Mouse (Mus musculus) retina, adult 2 months (tissue): ENCODE measurements around the gene Dcdc2b.

Experiments
- DNase-seq: peaks from one replicate; pipeline ENCODE4 v3.0.0-alpha.2; 2012; ENCODE audit warnings: low read depth, low spot score

The Dcdc2b gene

DNA sequence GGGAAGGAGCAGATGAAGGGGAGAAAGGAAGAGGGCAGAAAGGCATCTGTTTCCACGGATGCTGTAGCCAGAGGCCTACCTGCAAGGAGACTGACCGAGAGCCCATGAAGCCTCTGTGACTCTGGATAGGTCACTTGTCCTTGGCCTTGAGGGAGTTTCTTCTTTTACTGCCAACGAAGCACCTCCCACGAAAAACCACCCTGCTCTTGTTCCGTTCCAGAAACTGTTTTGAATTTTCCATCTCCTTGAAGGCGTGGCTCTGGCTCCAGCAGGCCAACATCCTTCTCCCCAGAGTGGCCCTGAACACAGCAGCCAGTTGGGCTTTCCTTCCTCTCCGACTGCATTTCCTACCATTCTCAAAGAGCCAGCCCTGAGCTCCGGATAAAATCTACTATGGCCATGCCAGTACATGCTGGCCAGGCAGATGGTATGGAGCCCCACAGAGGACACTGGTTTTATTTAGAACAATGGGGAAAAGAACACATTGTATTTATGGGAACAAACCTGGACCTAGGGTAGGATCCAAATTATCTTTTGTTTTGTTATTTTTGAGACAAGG is 7.3 kb upstream of the Dcdc2b start:
- DNase-seq = no peak

DNA sequence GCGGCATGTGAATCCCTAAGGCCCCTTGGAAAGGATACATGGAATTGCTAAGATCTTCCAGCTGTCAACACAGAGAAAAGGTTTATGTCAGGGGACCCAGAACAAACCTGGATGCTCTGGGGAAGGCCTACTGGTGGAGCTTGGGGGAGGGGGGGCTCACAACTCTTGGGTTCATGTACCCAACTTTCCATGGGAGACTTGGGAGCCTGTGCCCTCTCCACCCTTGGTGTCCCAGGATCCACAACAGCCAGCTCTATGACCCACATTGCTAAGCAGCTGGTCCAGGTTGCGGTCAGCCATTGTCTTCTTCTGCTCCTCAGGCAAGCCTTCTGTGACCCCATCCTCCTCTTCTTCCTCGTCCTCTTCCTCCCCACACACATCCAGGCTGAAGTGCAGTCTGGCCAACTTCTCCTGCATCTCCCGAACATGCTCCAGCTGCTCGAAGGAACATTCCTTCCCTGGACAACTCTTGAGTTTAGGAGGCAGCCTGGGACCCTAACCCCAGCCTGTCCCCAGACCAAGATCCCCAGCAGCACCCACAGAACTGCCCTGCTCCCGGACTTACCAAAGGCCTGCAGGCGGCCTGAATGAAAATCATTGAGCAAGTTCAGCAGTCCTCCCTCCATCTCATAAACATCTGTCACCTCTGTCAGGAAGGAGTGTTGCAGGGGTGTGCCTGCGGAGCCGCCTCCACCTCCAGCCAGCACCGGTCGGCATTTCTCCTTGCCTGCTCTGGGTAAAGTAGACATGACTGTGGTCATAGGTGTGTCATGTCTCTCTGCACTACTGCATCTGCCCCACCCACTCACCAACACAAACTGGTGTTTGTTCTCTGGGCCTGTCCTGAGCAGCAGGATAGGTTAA is 6.6 kb upstream of the Dcdc2b start:
- no peak for DNase-seq

DNA sequence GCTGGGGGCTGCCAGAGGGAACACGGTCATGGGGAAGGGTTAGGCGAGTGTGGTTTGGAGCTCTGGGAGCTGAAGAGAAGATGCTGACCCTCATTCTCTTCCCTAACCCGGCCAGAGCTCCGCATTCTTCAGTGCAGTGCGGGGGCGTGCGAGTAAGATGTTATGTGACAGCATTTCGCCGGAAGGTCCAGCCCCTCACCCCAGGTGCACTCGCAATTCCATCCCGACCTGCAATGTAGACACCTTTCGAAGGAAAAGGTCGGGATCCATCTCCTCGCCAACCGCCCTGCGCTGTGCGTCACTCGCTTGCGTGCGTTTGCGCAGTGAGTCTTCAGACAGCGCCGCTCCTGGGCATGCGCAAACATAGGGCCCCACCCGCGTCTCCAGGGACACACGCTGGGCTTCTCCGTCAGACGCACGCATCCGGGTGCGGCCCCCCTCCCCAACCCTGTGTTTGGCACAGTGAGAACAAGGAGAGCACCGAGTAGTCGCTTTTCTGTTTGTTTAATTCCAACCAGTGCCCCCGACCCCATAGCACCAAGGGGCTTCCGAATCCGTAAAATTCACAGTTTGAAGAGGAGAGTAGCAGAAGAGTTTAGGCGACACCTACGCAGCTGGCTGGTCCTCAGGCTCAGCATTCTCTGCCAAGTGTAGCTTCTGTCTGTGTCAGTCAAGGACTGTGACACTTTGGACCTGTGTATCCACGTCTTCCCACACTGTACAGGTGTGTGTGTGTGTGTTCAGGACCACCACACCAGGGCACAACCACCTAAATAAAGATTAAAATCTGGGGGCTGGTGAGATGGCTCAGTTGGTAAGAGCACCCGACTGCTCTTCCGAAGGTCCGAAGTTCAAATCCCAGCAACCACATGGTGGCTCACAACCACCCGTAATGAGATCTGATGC is 5.0 kb upstream of the Dcdc2b start, which contains the start of gene Iqcc:
Gene Iqcc (minus strand): TSS at position 314 of the 906 bp plus-strand sequence.
- peak; percentile 87 for DNase-seq

DNA sequence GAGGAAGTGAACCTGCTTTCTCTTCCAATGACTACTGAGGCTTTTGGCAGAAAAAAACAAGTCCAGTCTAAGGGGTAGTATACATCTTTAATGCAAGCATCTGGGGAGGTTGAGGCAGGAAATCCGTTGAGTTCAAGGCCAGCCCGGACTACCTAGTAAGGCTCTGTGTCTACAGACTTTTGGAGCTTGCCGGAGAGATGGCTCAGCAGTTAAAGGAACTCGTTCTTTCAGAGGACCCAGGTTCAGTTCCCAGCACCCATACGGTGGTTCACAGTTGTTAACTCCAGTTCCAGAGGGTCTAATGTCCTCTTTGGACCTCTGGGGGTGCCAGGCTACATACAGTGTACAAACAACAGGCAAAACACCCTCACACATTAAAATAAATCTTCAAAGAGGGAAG is 4.0 kb upstream of the Dcdc2b start:
- no peak for DNase-seq

DNA sequence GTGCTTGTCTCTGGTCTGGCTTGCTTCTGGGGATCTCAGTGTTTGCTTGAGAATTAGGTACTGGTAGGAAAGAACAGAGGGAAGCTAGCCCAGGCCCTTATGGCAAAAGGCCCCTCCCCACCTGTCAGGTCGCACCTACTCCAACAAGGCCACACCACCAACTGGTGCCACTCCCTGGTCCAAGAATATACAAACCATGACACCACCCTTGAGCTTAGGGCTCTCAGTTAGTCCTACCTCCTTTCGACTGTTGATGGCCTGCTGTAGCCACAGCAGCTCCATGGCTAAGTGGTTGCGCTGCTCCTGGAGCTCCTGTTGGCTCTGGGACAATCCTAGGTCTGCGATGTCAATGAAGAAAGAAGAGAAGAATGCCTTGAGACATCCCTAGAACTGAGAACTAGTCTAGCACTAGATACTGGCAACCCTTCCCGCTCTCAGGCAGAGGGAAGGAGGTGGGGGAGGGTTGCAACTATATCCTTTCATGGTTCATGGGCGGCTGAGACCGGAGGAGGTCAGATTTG is 3.1 kb upstream of the Dcdc2b start:
- DNase-seq = no peak

DNA sequence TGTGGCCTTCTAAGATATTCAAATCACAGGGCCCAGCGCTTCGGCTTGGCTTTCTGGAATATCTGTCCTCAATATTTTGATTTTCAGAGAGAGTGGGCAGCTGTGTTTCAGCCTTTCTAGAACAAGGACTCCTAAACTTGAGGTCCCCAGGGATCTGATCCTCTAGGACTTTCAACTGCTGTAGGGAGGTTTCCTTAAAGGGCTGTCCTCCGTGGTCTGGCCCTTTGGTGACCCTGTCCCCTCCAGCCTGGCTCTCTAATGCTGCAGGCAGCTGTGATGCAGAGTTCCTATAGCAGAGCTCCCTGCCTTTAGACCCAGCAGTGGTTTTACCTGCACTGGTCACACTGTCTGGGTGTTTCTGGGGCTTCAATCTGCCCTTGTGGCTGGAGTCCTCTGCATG is 2.6 kb upstream of the Dcdc2b start:
- no peak for DNase-seq

DNA sequence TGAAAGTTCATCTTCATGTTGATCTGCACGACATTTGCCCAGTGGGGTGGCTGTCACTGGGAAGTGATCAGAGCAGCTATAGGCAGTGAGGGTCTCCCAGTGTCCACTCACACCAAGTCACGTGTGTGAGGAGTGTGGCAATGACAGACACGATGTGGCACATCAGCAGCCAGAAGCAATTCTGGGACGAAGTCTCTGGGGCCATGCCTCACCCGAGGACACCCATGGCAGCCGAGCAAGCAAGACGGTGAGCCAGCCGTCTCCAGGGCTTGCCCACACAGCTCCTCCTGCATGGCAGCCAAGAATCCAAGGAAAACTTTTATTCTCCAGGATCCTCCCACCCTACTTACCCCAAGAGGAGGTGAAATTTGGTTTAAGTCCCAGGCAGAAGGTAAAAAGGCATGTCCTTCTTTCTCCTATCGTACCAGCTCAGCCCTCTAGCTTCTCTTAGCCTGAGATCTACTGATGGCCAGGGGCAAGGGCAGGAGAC is 1.8 kb upstream of the Dcdc2b start:
- DNase-seq = no peak

DNA sequence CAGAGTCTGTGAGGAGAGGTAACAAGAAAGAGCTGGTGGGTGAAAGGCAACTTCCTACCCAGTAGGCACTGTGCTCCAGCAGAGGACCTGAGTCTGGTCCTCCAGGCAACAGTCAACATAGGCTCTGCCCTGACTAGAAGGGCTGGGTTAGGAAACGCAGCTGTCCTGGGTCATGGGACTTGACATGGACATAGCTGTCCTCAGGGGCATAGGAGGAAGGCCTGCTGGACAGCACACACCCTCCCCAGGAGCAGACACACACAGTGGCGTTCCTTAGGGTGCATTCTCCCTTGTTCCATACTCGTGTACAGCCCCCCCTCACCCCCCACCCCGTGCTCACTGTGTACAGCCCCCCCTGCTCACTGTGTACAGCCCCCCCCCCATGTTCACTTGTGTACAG is 3.6 kb downstream of the Dcdc2b start:
- no peak for DNase-seq

DNA sequence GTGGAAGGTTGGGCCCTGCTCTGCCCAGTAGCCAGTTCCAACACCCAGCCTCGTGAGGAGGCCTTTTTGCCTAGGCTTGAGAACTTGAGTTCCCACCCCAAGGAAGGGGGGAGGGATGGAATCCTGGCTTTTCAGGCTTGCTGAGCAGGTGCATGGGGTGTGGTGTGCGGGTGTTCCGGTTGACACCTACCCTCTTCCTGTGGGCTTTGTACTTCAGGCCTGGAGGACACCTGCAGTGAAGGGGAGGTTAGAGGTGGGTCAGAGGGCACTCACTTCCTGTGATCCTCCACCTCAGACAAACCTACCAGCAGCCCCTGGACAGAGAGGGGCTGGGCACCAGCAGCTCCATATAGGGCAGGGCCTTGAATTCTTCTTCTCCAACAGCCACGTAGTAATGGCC is 4.0 kb downstream of the Dcdc2b start:
- DNase-seq = no peak

DNA sequence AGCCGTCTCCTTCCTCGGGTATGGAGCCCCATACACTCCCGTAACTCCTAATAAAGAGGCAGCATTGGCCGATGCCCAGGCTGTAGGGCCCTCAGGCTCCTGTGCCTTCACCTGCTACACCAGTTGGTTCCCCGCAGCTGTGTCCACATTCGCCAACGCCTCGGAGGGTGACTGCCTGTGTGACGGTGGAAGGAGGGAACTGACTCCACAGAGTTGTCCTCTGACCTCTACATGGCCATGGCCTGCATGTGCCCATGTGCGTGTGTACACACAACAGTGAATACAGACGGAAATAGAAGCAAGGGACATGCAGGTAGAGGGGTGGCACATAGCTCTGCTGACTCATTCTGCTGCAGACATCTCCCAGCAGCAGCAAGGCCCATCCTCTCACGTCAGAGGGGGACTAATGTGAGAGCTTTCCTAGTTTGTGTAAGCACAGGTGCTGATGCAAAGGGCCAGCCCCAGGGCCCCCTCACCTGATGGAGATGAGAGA is 4.9 kb downstream of the Dcdc2b start:
- no peak for DNase-seq

DNA sequence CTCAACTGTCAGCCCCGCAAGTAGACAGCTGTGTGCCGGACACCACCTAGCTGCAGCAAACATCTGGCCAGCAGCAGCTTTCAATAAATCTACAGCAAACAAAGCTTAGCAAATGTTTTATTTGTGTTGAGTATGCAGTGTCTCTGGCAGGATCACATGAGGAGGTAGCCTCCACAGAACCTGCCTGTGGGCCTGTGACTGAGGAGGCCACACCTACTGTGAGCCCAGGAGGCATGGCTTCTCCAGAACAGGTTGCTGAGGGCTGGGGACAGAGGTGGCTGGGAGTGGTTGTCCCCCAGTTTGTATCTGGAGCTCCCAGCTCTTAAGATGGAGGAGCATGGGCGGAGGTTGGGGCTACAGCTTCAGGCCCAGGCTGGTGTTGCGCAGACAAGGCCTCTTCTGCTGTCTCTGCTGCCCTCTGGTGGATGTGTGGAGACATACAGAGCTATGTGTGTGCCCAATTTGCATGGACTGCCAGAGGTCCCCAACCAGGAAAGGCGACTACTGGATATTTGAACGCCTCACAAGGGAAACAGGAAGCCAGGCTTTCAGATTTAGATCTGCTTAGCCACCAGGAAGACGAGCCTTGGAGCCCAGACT is 5.5 kb downstream of the Dcdc2b start:
- DNase-seq = peak; percentile 63

DNA sequence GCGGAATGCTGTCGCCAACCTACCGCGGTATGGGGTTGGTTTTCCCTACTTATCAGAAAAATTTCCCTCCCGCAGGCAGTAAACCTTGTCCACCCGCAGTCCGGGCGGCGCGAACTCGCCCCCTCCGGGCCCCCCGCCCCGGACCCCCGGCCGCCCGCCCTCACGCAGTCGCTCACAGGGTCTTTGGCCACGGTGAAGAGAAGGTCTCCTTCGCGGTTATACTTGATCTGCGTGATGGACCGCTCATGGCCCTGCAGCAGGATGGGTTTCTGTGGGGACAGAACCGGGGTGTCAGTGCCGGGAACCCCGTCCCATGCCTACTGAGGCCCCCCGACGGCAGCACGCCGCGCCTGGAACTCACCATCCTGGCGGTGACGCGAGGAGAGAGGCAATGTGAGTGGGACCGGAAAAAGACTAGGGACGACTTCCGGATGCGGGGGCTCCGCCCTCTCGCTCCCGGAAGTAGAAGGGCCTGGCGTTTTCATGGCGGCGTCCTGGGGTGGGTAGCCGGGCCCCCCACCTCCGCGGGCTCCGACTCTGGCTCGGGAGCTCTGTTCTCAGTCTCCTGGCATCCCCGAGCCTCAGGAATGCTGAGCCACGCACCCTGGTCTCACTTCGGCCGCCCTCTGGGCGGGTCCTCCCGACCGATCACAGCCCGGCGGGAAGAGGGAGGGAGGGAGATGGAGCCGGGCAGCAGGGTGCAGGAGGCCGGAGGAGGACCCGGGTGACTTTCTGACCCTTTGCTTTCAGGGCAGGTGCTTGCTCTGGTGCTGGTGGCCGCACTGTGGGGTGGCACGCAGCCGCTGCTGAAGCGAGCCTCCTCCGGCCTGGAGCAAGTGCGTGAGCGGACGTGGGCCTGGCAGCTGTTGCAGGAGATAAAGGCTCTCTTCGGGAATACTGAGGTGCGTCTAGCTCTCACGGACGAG is 13.6 kb downstream of the Dcdc2b start, which contains the start of the genes Eif3i and Tmem234:
Gene Eif3i (minus strand): TSS at position 416 of the 926 bp plus-strand sequence.
Gene Tmem234 (plus strand): TSS at position 436 of the 926 bp plus-strand sequence.
- DNase-seq = peak; percentile 61

DNA sequence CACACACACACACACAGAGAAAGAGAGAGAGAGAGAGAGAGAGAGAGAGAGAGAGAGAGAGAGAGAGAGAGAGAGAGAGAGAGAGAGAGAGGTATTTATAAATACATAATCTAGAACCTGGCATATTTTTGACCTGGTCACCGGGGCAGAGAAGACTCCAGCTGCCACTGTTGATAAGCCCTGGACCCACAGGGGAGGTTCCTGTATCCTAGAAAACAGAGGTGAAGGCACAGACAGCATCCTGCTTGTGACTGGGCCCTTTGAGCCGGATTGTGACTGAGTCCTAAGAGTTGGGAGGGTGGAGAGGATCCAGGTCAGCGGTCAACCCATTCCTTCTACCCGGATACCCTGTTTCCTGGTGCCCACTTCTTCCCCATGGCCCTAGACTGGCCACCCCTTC is 25.2 kb downstream of the Dcdc2b start:
- no peak for DNase-seq

DNA sequence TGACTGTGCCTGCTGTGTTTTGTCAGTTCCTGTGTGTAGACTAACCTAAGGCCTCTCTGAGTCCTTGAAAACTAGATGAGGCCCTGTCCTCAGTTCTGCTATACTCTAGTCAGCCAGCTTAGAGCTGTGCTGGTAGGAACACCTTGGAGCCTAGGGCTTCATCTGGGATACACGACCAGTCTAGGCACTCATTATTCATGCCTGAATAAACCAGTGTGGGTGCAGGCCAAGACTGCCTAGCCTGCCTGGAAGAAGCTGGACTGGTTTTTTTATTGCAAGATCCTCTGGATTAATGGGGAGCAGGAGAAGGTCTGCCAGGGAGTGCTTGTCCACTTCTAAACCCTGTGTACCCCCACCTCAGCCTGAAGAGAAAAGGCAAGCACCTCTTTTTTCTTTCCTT is 27.1 kb downstream of the Dcdc2b start:
- no peak for DNase-seq

DNA sequence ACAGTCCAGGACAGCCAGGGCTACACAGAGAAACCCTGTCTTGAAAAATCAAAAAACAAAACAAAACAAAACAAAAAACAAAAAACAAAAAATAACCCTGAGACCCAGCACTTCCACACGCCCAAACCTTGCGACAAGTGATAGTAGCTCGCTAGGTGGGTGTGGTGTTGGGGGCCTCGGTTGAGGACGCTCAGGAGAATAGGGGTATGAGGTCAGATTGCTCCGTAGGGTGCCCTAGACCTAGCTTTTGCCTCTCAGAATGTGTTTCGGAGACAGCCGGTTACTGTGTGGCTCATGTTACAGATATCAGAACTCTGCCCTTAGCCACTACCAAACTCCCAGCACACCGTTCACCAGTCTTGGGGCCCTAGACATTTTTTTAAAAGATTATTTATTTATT is 28.3 kb downstream of the Dcdc2b start:
- no peak for DNase-seq

DNA sequence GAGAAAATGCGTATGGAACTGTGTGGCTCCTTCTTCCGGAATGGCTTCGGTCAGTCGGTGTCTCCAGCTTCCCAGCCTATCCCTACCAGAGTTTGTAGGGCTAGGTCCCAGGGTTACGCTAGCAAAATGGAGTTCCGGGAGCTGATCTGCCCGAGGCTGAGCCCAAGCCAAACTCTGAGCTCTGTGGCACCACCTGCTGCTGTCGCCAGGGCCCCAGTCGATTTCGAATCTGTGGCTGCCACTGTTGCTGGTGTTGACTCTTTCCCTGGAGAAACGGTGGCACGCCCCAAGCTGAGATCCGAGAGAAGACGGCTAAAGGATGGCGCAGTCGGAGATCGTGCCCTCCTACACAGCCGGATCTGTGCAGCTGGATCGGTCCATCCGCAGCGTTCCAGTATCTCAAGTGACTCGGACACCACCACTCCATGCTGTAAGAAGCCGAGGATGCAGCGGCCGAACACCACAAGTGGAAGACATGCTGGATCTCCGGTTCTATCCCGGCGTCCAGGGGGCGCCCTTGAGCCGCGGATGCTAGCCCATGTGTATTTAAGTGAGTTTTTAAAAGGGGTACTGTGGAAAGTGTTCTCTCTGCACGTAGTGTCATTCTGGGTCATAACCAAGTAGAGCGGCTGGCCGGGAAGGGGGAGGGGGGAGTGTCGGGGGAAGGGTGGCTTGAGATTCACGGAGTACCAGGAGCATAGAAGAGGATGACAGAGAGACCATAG is 29.0 kb downstream of the Dcdc2b start:
- DNase-seq = no peak

DNA sequence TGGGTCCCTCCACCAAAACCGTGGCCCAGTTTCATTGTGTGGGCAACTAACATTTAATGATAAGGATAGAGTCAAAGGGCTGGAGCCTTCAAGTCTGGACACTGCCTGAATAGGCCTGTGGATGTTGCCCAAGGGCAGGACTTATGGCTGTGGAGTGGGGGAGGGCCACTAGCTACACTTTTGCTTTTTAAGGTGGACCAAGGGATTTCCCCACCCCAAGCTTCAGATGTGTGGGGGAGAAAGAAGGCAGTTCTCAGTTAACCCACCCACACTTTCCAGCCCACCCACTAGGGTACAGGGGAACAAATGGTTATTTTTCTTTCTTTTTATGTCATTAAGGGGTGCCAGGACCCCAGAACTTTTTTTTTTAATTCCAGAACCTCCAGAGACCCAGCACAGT is 29.7 kb downstream of the Dcdc2b start:
- no peak for DNase-seq

DNA sequence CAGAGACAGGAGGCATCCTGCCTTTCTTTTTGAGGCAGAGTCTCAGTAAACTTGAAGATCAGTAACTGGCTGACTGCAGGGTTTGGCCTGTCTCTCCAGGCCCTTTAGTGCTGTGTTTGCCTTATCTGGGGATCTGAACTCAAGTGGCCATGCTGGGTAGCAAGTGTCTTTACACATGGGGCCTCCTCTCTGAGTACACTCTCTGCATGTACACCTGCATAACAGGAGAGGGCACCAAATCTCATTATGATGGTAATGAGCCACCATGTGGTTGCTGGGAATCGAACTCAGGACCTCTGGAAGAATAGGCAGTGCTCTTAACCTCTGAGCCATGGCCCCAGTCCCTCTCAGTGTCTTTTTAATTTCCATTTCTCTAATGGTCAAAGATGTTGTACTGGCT is 31.8 kb downstream of the Dcdc2b start:
- no peak for DNase-seq

DNA sequence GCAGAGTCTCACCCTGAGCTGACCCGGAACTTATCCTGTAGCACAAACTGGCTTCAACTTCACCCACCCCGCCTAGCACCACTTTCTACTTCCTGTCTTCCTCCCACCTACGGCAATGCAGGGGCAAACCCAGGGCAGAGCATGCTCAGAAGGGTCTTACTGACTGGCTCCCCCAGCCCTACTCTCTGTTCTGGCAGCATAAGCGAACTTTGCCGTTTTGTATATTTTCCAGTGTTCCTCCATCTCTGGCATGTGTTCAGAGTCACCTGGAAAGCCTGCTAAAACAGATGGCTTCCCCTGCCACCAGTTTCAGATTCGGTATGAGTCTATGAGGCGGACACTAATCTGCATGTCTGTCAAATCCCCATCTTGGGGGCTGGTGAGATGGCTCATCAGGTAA is 33.7 kb downstream of the Dcdc2b start:
- no peak for DNase-seq
